Mouse (Mus musculus) brown adipose tissue, adult 24 weeks (tissue): ENCODE data around the gene Tbc1d13. TPM values are rescaled to one million over a fixed set of nuclear protein-coding genes. Genes with fewer than 3 reads are reported as not detected.

Experiments
- H3K27ac ChIP-seq: fragments of 200-500 bp; replicated peaks from 2 replicates; pipeline ENCODE4 v1.5.1; 2012; ENCODE audit warnings: low read depth, mild to moderate bottlenecking, low read length
- H3K4me1 ChIP-seq: fragments of 200-500 bp; 2 replicates; pipeline ENCODE4 v1.6.1; 2012; ENCODE audit warnings: low read length, mixed read lengths; ENCODE audit not compliant: control insufficient read depth, insufficient read depth, insufficient read length
- H3K4me3 ChIP-seq: fragments of 200-500 bp; 2 replicates; pipeline ENCODE4 v1.5.1; 2012; ENCODE audit warnings: low read depth, mild to moderate bottlenecking, low read length, moderate library complexity; ENCODE audit not compliant: insufficient read depth
- polyA plus RNA-seq: library from polyadenylated mRNA; stranded (reverse); fragments of >200 nt; gene quantifications from 2 replicates; pipeline ENCODE4 v1.2.4, GENCODE M21; 2012; ENCODE audit not compliant: missing spikeins, insufficient read depth, insufficient read length

The Tbc1d13 gene
- polyA plus RNA-seq: 28.8 and 38.6 TPM in 2 replicates

DNA sequence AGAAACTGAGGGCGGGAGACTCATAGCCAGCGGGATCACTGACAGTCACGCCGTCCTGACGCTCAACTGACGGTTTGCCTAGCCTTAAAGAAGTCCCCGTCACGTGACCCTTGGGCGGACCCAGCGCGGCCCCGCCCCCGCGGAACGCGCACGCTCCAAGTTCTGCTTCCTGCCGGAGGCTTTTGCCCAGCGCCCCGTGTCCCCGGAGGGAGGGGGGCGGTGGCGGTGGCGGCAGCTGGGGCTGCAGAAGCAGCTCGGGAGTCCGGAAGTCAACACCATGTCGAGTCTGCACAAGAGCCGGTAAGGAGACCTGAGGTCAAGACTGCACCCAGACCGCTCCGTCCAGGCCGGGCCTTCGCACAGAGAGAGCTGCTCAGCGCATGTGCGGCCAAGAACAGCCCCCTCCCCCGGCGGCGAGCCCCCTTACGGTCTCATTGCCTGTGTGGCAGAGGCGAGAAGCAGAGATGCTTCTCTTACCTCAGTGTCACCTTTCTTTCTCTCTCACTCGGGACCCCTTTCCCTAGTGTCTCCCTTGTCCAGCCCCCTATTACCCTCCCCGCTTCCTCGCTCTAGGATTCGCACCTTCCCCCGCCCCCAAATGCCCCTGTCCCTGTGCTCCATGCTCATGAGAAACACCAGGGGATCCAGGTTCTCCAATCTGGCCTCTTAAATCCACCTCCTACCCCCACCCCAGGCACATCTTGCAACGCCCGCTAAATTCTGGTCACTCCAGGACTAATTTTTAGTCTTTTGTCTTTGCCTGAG, at the start of gene Tbc1d13:
Gene Tbc1d13, plus strand, starts transcription at position 134 of the 765 bp plus-strand sequence.
- peak within 1 kb of the TSS; percentile 83 for H3K4me3 ChIP-seq
- H3K4me1 ChIP-seq: peaks cover 12% of the 10 kb centered on the region
- H3K27ac ChIP-seq: peak within 1 kb of the TSS; percentile 89

DNA sequence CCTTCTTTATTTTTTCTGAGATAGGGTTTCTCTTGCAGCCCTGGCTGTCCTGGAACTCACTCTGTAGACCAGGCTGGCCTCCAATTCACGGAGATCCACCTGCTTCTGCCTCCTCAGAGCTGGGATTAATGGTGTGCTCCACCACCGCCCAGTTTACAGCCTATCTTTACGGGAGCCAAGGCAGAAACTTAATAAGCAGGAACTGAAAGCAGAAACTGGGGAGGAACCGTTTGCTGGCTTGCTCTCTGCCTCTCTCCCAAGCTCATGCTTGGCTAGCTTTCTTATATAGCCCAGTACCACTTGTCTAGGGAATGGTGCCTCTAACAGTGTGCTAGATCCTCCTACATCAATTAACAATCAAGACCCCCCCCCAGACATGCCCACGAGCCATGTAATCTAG, 49.4 kb upstream of the Tbc1d13 start:
- H3K27ac ChIP-seq: no peak overlapping the region
- no peaks in the 10 kb centered on the region for H3K4me1 ChIP-seq
- H3K4me3 ChIP-seq: no peak overlapping the region

DNA sequence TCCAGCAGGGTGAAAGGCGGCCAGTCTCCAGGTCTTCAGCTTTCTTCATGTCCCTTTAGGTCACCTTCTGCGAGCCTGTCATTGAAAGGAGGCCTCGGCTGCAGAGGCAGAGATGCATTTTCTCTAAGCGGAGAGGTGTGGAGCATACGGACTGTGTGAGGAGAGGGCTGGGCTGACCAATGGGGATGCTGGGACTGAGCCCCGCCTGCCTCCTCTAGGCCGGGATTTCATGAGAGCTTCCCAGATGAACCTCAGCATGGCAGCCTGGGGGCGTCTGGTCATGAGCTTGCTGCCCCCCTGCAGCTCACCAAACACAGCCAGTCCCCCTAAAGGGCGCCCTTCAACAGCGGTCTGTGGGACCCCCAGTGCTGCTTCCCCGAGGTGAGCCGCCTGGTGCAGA, 48.9 kb upstream of the Tbc1d13 start:
- no peak overlapping the region for H3K4me3 ChIP-seq
- H3K4me1 ChIP-seq: no peaks in the 10 kb centered on the region
- H3K27ac ChIP-seq: no peak overlapping the region

DNA sequence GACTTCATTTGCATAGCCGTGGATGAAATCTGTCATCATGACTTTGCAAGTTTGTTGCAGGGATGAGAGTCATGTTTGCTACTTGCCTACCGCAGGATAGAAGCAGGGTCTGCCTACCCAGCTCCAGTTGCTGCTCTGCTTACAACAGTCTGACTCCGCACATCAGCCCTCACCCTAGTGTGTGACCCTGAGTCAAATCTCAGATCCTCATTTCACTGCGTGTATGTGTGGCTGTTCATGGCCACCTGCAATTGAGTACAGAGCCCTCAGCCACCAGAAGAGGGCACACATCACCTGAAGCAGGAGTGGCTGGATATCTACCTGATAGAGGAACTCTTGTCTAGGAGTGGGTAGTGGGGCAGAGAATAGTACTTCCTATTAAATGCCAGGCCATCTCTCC, 46.2 kb upstream of the Tbc1d13 start:
- H3K4me3 ChIP-seq: no peak overlapping the region

DNA sequence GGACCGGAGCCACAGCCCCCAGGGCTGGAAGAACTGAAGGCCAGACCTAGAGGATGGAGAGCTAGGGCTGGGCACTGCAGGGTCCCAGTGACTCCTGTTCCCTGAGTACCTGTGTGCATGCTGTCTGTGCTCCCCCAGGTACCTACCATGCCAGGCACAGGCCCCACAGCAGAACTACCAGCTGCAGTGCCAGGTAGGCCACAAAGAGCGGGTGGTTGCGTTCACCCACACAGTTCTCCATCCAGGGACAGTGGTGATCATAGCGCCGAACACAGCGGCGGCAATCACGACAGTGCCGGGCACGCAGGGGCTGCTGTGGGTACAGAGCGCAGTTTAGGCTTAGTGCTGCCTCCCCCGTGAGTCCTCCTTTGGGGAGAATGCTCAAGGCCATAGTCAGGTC, 42.0 kb upstream of the Tbc1d13 start:
- no peak overlapping the region for H3K27ac ChIP-seq
- no peak overlapping the region for H3K4me3 ChIP-seq
- H3K4me1 ChIP-seq: peaks cover 3% of the 10 kb centered on the region; the same call in 1 of the 2 replicates

More for the DNA sequence above, 46.2 kb upstream of the Tbc1d13 start:
- Histone ChIP-seq H3K4me1 (no peaks in the 10 kb centered on the region), H3K27ac (no peak overlapping the region)

DNA sequence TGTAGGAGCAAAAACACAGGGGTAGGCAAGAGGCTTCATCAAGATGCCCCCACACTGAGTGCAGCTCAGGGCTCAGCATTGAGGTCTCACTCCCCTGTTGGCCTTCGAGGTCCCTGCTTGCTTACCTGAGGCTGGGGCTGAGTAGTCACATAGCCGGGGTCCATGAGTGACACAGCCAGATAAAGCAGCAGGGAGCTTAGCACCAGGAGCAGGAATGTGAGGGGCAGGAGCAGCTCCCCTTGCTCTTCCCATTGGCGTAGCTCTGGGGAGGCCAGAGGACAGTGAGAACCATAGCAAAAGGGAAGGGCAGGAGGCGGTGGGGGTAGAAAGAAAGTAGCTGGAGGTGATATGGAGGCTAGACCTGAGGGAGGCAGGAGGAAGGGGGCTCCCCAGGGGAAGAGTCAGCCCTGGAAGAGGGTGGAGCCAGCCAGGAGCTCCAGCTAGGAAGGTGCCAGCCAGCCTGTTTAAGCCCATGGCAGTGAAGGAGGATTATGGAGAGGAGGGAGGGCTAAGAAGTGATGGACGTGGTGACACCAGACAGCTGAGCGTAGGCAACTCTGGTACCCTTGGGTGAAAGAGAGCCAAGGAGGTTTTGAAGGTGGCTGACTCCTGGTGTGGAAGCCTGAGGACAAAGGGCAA, 41.1 kb upstream of the Tbc1d13 start:
- 0 out of 2 replicates have a peak overlapping the region, but pooled peaks have one; percentile 62 for H3K4me3 ChIP-seq
- peaks cover 3% of the 10 kb centered on the region; the same call in 1 of the 2 replicates for H3K4me1 ChIP-seq
- no peak overlapping the region for H3K27ac ChIP-seq

DNA sequence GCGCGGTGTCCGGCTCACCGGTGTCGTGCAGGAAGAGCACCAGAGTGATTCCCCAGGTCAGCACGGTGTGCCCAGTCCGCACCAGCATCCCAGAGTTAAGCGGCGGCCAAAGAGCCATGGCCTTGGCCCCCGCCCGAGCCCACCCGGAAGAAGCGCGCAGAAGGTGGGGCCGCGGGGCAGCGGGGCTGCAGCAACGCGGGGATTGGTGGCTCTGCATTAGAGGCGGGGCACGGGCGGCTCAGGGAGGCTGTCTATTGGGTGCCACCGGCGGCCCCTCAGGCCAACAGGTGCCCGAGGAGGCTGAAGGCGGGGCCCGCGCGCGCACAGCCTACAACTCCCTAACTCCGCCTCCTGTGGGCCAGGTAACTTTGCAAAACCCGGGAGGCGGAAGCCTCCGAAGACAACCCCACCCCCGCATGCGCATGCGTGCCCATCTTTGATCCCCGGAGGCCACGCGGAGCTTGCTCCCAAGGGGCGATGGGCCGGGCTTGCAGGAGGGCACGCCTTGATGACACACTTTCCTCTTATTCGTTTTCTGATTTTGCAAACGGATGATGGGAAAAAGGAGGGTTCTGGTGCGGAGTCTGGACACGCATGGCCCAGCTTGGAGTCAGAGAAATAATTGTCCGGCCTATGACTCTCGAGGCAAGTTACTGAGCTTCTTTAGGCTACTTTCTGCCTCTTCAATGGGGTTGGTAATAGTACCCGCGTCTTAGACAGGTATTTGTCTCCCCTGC, 39.9 kb upstream of the Tbc1d13 start, which contains the start of gene Zdhhc12:
Gene Zdhhc12, minus strand, starts transcription at position 178 of the 737 bp plus-strand sequence.
- peak within 1 kb of the TSS; percentile 62 for H3K4me3 ChIP-seq
- H3K27ac ChIP-seq: 0 out of 2 replicates have a peak within 1 kb of the TSS, but pooled peaks have one; percentile 1
- peaks cover 3% of the 10 kb centered on the region; the same call in 1 of the 2 replicates for H3K4me1 ChIP-seq

DNA sequence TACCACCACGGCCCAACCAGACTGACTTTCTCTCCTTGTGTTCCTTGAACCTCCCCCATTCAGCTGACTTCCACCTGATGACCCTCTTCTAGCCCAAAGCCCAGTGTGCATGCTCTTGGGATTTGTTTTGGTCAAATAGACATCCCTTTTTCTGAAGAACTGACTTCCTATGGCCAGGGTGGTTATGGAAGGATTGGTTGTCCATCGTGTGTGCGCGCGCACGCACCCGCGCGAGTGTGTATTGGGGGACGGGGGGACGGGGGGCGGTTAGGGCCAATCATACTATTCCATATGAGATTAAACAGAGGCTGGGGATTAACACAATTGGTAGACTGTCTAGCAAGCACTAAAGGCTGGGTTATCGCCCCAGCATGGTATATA, 39.3 kb upstream of the Tbc1d13 start:
- 0 out of 2 replicates have a peak overlapping the region, but pooled peaks have one; percentile 1 for H3K27ac ChIP-seq
- peak overlapping the region; percentile 62 for H3K4me3 ChIP-seq

DNA sequence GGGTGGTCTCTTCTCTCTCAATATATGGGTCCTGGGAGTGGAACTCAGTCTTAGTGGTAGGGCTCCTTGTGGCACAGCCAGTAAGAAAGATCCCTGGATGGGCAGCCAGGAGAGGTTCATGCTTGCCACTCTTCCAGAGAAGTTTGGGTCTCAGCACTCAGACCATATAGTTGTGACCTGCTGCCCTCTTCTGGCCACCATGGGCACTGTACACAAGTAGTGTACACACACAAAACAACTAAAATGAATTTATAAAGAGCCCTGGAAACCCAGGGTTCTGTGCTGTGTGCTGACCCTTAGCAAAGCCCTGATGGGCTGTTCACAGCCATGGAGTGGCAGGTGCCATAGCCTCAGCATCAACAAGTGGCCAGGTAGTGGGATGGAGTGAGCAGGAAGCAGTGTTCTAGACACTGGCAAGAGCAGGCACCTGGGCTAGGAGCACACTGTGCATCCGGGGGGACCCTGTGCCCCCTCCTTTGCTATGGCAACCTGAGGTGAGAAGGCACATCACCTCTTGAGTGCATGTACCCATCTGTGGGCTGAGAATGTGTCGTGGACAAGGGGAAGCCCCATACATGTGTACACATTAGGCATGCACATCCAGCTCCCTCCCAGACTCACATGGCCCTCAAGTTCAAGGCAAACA, 37.5 kb upstream of the Tbc1d13 start:
- no peak overlapping the region for H3K4me3 ChIP-seq
- H3K4me1 ChIP-seq: peaks cover 3% of the 10 kb centered on the region; the same call in 1 of the 2 replicates
- no peak overlapping the region for H3K27ac ChIP-seq

More for the DNA sequence above, 39.3 kb upstream of the Tbc1d13 start:
- H3K4me1 ChIP-seq: peaks cover 3% of the 10 kb centered on the region; the same call in 1 of the 2 replicates

DNA sequence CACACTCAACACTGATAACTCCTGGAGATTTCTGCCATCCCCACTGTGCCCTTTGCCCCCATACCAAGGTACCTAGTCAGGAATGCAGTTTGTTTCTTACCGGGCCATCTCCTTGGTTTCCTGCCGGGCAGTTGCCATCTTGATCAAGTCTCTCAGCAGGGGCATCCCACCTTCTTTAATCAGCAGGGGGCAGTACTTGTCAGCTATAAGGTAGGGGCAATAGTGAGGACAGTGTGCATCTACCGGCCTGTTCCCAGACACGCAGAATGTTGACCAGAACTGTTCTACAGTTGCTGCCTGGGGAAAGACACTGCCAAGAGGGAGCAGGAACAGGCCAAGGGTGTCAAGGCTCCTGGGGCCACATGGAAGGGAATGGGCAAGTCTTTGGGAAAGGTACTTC, 33.3 kb upstream of the Tbc1d13 start:
- Histone ChIP-seq H3K27ac (no peak overlapping the region), H3K4me1 (no peaks in the 10 kb centered on the region), H3K4me3 (no peak overlapping the region)

DNA sequence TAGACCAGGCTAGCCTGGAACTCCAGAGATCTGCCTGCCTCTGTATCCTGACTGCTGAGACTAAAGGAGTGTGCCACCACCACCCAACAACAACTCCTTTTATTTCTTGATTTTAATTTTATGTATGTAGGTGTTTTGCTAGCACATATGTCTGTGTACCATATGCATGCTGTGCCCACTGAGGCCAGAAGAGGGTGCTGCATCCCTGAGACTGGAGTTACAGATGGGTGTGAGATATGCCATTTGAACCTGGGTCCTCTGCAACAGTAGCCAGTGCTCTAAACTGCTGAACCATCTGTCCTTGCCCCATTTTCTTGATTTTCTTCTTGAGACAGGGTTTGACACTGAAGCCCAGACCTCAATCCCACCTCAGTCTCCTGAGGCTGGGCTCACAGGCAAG, 27.2 kb upstream of the Tbc1d13 start:
- no peaks in the 10 kb centered on the region for H3K4me1 ChIP-seq
- H3K27ac ChIP-seq: no peak overlapping the region
- no peak overlapping the region for H3K4me3 ChIP-seq

DNA sequence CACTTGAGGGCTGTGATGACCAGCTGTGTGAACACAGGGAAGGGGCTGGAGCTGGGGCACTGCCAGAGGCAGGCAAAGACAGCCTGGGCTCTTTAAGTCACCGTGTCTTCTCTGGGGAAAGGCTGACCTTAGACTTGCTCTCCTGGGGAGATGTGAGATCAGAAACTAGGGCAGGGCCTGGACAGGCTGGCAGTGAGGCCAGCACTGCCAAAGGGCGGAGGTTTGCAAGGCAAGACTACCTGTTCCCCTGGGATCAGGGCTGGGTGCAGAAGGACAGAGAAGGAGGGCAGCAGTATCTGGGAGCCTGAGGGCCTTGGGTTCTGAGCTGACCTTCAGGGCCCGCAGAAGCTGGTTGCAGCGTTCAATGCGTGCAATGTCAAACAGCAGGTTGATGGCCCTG, 25.9 kb upstream of the Tbc1d13 start:
- H3K4me1 ChIP-seq: no peaks in the 10 kb centered on the region
- no peak overlapping the region for H3K4me3 ChIP-seq
- peak overlapping the region; percentile 43 for H3K27ac ChIP-seq

DNA sequence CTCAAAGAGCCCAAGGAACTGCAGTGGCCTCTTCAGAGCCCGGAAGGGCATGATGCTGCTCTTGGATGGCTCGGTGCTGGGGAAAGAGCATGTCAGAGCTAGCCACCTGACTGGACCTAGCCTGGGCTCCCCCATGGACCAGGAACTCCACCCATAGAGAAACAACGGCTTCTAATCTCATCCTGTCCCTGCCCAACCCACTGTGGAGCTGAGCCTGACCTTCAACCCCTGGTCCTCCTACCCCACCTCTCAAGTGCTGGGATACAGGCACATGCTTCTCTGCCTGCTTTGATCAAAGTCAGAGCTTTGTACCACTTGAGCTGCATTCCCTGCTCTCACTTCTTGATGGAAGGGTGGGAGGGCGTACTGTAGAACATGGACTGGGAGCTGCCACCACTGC, 25.3 kb upstream of the Tbc1d13 start:
- Histone ChIP-seq H3K27ac (no peak overlapping the region), H3K4me1 (no peaks in the 10 kb centered on the region), H3K4me3 (no peak overlapping the region)

DNA sequence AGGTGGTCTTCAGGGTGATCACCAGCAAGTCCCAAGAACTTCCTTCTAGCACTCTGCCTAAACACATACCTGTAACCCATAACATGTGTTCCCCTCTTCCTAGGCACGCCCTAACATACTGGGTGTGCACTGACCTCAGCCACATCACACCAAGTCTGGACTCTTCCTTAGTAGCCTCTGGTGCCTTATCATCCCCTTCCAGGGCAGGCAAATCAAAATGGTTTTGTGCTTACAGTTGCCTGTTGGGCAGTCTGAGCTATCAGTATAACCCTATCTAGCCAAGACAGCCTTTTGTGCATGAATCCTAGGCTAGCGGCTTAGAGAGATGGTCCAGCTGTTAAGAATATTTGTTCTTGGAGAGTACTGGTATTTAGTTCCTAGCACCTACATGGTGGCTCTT, 22.0 kb upstream of the Tbc1d13 start:
- Histone ChIP-seq H3K4me3 (no peak overlapping the region), H3K27ac (no peak overlapping the region), H3K4me1 (no peaks in the 10 kb centered on the region)

DNA sequence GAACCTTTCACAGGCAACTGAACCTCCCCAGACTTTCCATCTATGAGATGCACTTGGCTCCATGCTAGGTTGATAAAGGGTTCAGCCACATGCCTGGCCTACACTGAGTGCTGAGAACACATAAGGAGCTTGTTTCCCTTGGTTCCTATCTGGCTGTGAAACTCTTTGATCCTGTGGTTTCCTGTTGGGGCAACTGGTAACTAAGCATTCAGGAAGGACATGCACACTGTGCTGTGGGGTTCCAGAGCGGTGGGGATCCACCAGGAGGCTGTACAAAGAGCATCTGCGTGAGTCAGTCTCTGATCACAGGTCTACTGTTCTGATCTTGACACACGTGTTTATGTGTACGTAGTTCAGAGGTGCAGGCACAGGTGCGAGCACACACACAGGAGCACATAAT, 21.0 kb upstream of the Tbc1d13 start:
- no peaks in the 10 kb centered on the region for H3K4me1 ChIP-seq
- H3K4me3 ChIP-seq: no peak overlapping the region
- no peak overlapping the region for H3K27ac ChIP-seq
